Mouse (Mus musculus): ENCODE results near the gene Car3. TPM values are rescaled to one million over a fixed set of nuclear protein-coding genes. Genes with fewer than 3 reads are reported as not detected.
"Not testable (repeated sequence)": the region's sequence is repeated elsewhere in the genome, so short reads cannot be mapped to it uniquely, and the experiment has no call there.

The Car3 gene
- 10 to 100 TPM; 20.3 to 63.9 TPM for total RNA-seq (2021)

- intact Hi-C loops (cut with DNase I), result no loop called here
- no peak for DNase-seq (ENCODE audit: low spot score)
These were observed at the start of gene Car3 for GRCm38 (mm10) chr3:14863022-14863711. TSS of gene Car3 (plus strand) at chr3:14863512.

- intact Hi-C loops (cut with DNase I); DNase-seq (ENCODE audit: low spot score): not testable (repeated sequence)
These were observed 47.9 kb upstream of the Car3 start for GRCm38 (mm10) chr3:14815396-14815795.

- DNase-seq (ENCODE audit: low spot score), result no peak
- intact Hi-C loops (cut with DNase I), result no loop called here
These were observed 43.3 kb upstream of the Car3 start for GRCm38 (mm10) chr3:14819844-14820504.

GRCm38 (mm10) chr3:14828896-14829295 is 34.4 kb upstream of the Car3 start:
- no peak for DNase-seq (ENCODE audit: low spot score)
- intact Hi-C loops (cut with DNase I), result no loop called here

- intact Hi-C loops (cut with DNase I), result no loop called here
These were observed 32.0 kb upstream of the Car3 start for GRCm38 (mm10) chr3:14831219-14831835.

GRCm38 (mm10) chr3:14832766-14833165 is 30.5 kb upstream of the Car3 start:
- DNase-seq (ENCODE audit: low spot score), result no peak
- intact Hi-C loops (cut with DNase I), result no loop called here

More at GRCm38 (mm10) chr3:14831219-14831835, 32.0 kb upstream of the Car3 start:
- no peak for DNase-seq (ENCODE audit: low spot score)

- intact Hi-C loops (cut with DNase I), result no loop called here
These were observed 24.4 kb upstream of the Car3 start for GRCm38 (mm10) chr3:14838936-14839335.

GRCm38 (mm10) chr3:14839466-14840118 is 23.7 kb upstream of the Car3 start:
- DNase-seq (ENCODE audit: low spot score), result no peak
- intact Hi-C loops (cut with DNase I), result no loop called here

More at GRCm38 (mm10) chr3:14838936-14839335, 24.4 kb upstream of the Car3 start:
- DNase-seq (ENCODE audit: low spot score), result no peak

GRCm38 (mm10) chr3:14848587-14849254 is 14.6 kb upstream of the Car3 start:
- intact Hi-C loops (cut with DNase I), result no loop called here

GRCm38 (mm10) chr3:14853966-14854365 is 9.3 kb upstream of the Car3 start:
- DNase-seq (ENCODE audit: low spot score), result no peak
- intact Hi-C loops (cut with DNase I), result no loop called here

More at GRCm38 (mm10) chr3:14848587-14849254, 14.6 kb upstream of the Car3 start:
- DNase-seq (ENCODE audit: low spot score), result no peak

GRCm38 (mm10) chr3:14854446-14854845 is 8.9 kb upstream of the Car3 start:
- DNase-seq (ENCODE audit: low spot score), result no peak
- intact Hi-C loops (cut with DNase I), result no loop called here

- DNase-seq (ENCODE audit: low spot score), result no peak
- intact Hi-C loops (cut with DNase I), result no loop called here
These were observed 5.4 kb upstream of the Car3 start for GRCm38 (mm10) chr3:14857874-14858273.

GRCm38 (mm10) chr3:14860291-14860690 is 3.0 kb upstream of the Car3 start:
- DNase-seq (ENCODE audit: low spot score), result no peak
- intact Hi-C loops (cut with DNase I), result no loop called here

GRCm38 (mm10) chr3:14861165-14861564 is 2.1 kb upstream of the Car3 start:
- intact Hi-C loops (cut with DNase I), result no loop called here
- no peak for DNase-seq (ENCODE audit: low spot score)

- intact Hi-C loops (cut with DNase I), result no loop called here
- DNase-seq (ENCODE audit: low spot score), result no peak
These were observed 1.5 kb upstream of the Car3 start for GRCm38 (mm10) chr3:14861787-14862186.

- DNase-seq (ENCODE audit: low spot score), result no peak
- intact Hi-C loops (cut with DNase I), result no loop called here
These were observed 674 bp upstream of the Car3 start for GRCm38 (mm10) chr3:14862654-14863021.

- intact Hi-C loops (cut with DNase I), result no loop called here
- DNase-seq (ENCODE audit: low spot score), result no peak
These were observed 610 bp downstream of the Car3 start for GRCm38 (mm10) chr3:14863922-14864321.

GRCm38 (mm10) chr3:14865941-14866340 is 2.6 kb downstream of the Car3 start:
- DNase-seq (ENCODE audit: low spot score), result no peak
- intact Hi-C loops (cut with DNase I), result no loop called here

- no peak for DNase-seq (ENCODE audit: low spot score)
- intact Hi-C loops (cut with DNase I), result loop anchor here (5.0 to 10.0 kb wide), 2 partner anchors 225 to 373 kb away; no protein-coding TSS in a partner anchor
These were observed 6.5 kb downstream of the Car3 start for GRCm38 (mm10) chr3:14869779-14870178.

GRCm38 (mm10) chr3:14870528-14870927 is 7.2 kb downstream of the Car3 start:
- no peak for DNase-seq (ENCODE audit: low spot score)
- intact Hi-C loops (cut with DNase I), result loop anchor here (5.0 to 10.0 kb wide), 2 partner anchors 224 to 372 kb away; no protein-coding TSS in a partner anchor
